Mouse (Mus musculus): ENCODE data around the gene Ankrd66.

GRCm38 (mm10) chr17:43587278-43587677 lies 43.8 kb upstream of the Ankrd66 start:
- TF ChIP-seq POLR2A (IDR thresholded peaks at IDR 0.05; ENCODE audit: insufficient read length, low read depth), result no peak
- TF ChIP-seq TCF12 (IDR thresholded peaks at IDR 0.05; ENCODE audit: insufficient read depth, poor library complexity, severe bottlenecking), result no peak
- no peak for TF ChIP-seq MYOD1 (IDR thresholded peaks at IDR 0.05; ENCODE audit: control insufficient read depth in 1 of 3, insufficient read length in 2 of 3, low read depth in 2 of 3)
- TF ChIP-seq MAX (IDR thresholded peaks at IDR 0.05; ENCODE audit: low read depth), result no peak
- no peak for TF ChIP-seq POLR2AphosphoS2 (IDR thresholded peaks at IDR 0.05; ENCODE audit: insufficient read length, low read depth)
- no peak for TF ChIP-seq CEBPB (IDR thresholded peaks at IDR 0.05; ENCODE audit: insufficient read depth, poor library complexity, severe bottlenecking)
- no peak for TF ChIP-seq E2F4 (IDR thresholded peaks at IDR 0.05; ENCODE audit: insufficient read depth)
- no peak for TF ChIP-seq USF1 (IDR thresholded peaks at IDR 0.05; ENCODE audit: low read depth)
- no peak for TF ChIP-seq TCF3 (IDR thresholded peaks at IDR 0.05; ENCODE audit: insufficient read length, low read depth)

Measured in myocyte (in vitro differentiated cells).